Mouse (Mus musculus): ENCODE results near the gene Dmwd.
"Not testable (repeated sequence)": the region's sequence is repeated elsewhere in the genome, so short reads cannot be mapped to it uniquely, and the experiment has no call there.

Dmwd gene

DNA sequence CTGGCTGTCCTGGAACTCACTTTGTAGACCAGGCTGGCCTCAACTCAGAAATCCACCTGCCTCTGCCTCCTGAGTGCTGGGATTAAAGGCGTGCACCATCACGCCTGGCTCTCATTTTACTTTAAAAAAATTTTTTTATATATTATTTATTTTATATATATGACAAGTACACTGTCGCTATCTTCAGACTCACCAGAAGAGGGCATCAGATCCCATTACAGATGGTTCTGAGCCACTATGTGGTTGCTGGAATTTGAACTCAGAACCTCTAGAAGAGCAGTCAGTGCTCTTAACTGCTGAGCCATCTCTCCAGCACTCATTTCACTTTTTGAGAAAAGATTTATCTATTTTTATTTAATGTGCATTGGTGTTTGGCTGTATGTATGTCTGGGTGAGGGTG is 5.0 kb upstream of the Dmwd start:
- not testable (repeated sequence) for DNase-seq (ENCODE audit: low read depth, low spot score)

DNA sequence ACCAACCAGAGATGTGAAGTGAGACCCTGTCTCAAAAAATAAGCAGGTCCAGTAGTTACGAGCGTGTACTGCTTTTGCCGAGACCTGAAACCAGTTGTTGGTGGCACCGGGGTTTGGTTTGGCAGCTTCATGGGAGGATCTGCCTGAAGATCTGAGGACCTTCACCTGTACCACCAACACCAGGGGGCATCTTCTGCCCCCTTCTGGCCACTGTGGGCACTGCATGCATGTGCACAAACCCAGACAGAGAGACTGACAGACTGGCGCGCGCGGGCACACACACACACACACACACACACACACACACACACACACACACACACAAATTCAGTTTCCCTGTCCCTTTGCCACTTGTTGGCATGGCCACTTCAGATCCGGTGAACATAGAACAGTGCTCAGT is 2.5 kb upstream of the Dmwd start:
- DNase-seq (ENCODE audit: low read depth, low spot score): no peak

DNA sequence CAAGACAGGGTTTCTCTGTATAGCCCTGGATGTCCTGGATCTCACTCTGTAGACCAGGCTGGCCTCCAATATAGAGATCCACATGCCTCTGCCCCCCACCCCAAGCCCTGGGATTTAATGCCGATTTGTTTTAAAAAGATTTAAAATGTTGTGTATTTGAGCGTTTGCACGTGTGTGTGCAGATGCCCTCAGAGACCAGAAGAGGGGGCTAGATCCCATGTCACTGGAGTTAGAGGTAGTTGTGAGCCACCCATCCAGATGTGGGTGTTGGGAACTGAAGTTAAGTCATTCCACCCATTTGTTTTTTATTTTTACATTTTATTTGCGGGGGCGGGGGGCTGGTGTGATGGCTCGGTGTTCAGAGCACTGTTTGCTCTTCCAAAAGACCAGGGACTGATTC is 1.5 kb upstream of the Dmwd start:
- no peak for DNase-seq (ENCODE audit: low read depth, low spot score)

DNA sequence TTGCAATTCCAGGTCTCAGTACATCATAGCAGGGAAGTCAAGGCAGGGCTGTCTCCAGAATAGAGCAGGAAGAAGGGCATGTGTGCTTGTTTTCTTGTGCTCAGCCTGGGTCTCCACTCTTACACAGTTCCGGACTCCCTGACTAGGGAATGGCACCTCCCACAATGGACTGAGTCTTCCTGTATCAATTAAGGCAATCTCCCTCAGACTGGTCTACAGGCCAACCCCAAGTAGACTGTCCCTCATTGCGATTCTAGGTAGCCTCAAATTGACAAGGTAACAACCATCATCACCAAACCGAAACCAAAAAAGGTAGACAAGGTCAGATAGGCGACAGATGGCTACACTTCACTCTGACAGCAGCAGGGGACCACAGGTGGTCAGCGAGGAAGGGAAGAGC is 796 bp upstream of the Dmwd start:
- no peak for DNase-seq (ENCODE audit: low read depth, low spot score)

DNA sequence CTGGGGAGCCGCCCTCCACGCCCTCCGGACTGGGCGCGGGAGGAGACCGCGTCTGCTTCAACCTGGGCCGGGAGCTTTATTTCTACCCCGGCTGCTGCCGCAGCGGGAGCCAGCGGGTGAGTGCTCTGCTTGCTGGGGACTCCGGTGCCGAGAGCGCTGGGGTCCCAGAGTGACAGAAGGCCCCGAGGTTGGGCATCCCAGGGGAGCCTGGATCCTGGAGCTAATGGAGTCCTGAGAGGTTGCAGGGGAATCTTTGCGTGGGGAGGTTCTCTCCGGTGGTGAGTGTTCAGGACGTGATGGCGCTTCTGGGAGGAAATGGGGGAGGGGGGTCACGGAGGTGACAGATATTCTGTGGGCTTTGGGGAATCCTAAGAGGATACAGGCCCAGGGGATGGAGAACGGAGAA is 562 bp downstream of the Dmwd start:
- DNase-seq (ENCODE audit: low read depth, low spot score): no peak

DNA sequence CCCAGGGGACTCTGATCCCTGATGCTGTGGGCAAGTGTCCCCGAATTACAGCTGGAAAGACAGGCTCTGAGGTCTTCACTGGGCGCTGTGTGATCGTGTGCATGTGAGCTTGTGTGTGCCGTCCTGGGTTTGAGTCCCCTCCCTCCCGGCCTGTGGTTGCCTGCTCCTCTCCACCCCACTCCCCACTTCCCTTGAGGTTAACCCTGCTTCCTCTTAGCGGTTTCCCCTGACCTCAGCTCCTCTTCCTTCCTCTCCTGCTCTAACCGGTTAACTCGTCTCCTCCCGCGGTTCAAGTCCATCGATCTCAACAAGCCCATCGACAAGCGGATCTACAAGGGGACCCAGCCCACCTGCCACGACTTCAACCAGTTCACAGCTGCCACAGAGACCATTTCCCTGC is 1.7 kb downstream of the Dmwd start:
- no peak for DNase-seq (ENCODE audit: low read depth, low spot score)

DNA sequence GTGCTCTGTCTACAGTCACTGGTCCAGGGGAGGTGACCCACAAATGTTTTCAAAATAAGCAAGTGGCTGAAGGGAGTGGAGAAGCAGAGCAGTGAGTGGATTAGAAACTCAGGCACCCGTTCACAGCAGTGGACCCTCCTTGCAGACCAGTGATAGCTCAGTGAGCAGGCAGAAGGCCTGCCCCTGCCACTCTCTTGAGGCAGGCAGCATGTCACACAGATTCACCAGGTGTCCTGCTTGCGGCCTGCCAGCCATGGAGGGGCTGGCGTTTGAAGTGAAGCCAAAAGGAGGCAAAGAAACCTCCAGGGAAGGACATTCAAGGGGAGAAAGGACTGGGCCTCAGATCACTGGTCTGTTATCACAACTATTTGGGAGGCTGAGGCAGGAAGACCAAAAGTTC is 2.7 kb downstream of the Dmwd start:
- no peak for DNase-seq (ENCODE audit: low read depth, low spot score)

DNA sequence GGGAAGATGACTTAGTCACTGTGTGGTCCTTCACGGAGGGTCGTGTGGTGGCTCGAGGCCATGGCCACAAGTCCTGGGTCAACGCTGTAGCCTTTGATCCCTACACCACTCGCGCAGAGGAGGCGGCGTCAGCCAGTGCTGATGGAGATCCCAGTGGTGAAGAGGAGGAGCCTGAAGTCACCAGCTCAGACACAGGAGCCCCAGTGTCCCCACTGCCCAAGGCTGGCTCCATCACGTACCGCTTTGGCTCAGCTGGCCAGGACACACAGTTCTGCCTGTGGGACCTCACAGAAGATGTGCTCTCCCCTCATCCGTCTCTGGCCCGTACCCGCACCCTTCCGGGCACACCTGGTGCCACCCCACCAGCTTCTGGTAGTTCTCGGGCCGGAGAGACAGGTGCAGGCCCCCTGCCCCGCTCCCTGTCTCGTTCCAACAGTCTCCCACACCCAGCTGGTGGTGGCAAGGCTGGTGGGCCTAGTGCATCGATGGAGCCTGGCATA is 4.5 kb downstream of the Dmwd start:
- DNase-seq (ENCODE audit: low read depth, low spot score): no peak

DNA sequence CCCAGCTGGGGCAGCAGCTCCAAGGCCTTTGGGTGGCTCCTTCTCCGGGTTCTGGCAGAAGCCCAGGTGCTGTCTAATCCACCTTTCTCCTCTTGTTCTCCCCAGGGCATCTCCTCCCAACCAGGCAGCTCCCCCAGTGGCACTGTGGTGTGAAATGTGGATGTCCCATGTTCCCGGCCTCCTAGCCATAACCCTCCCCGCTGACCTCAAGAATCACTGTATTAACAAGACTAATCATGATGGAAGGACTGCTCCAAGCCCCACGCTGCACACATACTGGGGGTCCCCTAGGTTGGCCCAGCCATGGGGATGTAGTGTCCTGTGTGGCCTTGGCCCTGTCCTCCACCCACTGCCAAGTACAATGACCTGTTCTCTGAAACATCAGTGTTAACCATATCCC is 6.1 kb downstream of the Dmwd start:
- no peak for DNase-seq (ENCODE audit: low read depth, low spot score)

DNA sequence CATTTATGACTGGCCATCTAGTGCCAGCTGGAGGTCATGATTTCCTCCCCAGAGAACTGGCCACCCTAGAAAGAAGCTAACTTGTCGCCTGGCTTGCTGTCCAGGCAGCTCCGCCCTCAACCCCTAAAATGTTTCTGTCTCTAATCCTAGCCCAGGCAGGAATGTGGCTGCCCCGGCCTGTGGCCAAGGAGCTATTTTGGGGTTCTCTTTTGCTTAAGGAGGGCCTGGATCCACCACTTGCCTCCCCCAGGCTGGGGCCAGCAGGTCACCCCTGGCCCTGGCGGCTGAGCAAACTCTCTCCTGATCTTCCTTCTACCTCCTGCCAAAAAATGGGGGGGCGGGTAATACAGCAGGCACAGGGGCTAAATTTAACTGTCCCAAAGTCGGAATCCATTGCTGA is 7.1 kb downstream of the Dmwd start:
- no peak for DNase-seq (ENCODE audit: low read depth, low spot score)

DNA sequence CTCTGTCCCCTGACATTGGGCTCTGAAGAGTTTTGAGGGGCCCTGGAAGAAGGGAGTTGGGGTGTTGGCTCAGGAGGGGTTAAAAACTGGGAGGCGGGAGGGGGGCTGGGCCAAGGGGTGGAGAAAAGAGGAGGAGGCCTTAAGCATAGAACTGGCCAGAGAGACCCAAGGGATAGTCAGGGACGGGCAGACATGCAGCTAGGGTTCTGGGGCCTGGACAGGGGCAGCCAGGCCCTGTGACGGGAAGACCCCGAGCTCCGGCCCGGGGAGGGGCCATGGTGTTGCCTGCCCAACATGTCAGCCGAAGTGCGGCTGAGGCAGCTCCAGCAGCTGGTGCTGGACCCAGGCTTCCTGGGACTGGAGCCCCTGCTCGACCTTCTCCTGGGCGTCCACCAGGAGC is 7.7 kb downstream of the Dmwd start, which contains the start of gene Dmpk:
Gene Dmpk, plus strand, starts transcription at position 149 of the 400 bp plus-strand sequence.
- DNase-seq (ENCODE audit: low read depth, low spot score): no peak

DNA sequence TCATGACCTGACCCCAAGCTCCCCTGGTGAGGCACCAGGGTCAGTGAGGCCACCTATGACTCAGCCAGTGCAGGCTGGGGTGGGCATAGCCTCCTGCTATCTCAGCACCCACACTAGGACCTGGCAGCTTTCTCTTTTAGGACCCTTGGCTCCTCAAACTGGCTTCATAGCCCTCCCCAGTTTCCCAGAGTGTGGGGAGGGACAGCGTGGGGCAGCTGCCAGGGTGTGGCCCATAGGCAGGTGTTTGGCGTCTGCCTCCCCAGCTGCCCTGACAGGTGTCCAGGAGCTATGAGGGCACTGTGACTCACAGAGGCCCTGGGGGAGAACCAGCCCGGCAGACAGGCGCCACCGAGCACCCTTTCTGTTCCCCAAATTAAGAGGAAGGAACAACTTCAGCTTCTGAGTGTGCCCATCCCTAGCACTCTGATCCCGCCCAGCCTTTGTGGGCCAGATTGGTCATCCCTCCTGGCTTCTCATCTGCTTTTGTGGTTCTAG is 8.3 kb downstream of the Dmwd start:
- DNase-seq (ENCODE audit: low read depth, low spot score): no peak

DNA sequence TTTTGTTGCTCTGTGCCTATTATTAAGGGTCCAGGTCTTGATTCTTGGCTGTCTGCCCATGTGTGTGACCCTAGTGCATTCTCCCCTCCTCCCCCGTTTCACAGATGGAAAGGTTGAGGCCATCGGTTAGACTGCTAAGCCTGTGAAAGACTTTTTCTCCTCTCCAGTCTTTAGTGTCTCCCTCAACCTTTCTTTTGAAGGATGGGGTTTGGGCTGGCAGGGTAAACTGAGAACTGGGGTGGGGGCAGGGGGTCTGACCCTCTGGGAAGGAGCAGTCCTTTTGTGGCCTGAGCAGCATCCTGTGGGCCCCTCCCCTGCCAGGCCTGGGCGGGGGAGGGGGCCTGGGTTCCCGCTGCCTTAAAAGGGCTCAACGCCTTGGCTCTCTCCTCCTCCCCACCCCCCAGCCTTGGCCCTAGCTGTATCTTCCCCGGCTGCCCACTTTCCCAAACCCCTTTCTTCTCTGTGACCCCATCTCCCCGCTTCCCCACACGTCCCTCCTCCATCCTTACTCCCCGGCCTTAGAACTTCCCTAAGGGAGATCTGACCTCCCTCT is 9.0 kb downstream of the Dmwd start:
- no peak for DNase-seq (ENCODE audit: low read depth, low spot score)

DNA sequence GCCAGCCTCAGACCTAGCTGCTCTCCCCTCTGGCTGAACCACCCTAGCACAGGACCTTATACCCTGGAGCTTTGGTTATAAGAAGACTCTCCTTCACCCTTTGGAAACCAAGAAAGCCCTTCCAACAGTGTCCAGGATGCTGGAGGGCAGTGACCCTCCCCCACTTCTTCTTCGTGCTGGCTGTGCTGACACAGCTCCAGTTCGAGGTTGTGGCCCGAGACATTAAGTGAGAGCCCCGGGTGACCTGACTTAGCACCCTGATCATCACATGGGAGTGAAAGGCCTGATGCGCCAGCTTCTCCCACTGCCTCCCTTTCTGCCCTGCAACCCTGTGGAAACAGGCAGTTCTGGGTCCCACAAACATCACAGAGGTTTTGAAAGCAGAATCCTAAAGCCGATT is 9.5 kb downstream of the Dmwd start:
- DNase-seq (ENCODE audit: low read depth, low spot score): no peak

DNA sequence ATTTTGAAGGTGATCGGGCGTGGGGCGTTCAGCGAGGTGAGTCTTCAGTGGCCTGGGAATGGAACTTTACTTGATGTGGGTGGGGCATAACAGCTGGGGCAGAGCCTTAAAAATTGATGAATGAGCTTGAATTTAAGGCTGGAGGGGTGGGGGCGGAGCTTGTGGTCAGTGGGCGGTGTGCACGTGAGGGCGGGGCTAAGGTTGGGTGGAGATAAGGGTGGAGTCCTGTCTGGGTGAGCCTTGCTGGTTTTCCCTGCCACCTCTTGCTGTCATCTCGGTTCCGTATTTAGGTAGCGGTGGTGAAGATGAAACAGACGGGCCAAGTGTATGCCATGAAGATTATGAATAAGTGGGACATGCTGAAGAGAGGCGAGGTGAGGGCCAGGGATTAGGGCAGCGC is 10.0 kb downstream of the Dmwd start:
- DNase-seq (ENCODE audit: low read depth, low spot score): no peak

DNA sequence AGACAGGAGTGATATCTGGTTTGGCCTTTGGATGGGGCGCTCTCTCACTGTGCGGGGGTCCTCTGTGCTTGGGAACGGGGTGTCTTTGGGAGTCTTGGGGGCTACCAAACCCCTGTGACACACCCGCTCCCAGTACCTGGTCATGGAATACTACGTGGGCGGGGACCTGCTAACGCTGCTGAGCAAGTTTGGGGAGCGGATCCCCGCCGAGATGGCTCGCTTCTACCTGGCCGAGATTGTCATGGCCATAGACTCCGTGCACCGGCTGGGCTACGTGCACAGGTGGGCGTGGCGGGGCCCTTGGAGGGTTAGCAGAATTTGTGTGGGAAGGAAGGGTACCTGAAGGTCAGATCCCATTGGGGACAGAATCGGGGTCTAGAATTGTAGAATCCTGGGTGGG is 10.7 kb downstream of the Dmwd start:
- no peak for DNase-seq (ENCODE audit: low read depth, low spot score)

DNA sequence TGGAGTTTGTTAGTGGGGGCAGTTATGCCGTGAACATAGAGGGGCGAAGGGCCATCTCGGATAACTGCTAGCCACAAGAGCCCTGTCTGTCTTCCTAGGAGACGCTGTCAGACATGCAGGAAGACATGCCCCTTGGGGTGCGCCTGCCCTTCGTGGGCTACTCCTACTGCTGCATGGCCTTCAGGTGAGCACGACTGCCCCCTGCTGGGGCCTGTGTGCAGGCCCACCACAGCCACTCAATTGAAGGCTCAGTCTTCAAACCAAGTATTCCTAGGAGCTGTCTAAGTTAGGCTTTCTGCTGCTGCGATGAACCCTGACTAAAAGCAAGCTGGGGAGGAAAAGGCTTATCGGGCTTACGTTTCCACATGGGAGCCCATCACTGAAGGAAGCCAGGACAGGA is 12.8 kb downstream of the Dmwd start:
- DNase-seq (ENCODE audit: low read depth, low spot score): no peak

DNA sequence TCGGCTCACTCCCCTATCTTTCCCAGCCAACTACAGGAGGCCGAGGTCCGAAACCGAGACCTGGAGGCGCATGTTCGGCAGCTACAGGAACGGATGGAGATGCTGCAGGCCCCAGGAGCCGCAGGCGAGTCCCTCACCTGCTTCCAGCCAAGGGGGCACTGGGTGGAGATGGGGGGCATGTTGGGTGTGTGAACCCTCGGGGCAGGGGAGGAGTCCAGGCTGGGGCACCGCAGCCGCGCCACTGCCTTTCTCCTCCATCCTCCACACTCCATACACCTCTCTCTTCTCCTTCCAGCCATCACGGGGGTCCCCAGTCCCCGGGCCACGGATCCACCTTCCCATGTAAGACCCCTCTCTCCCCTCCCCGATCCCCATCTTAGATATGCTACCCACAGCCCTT is 15.9 kb downstream of the Dmwd start:
- DNase-seq (ENCODE audit: low read depth, low spot score): no peak

DNA sequence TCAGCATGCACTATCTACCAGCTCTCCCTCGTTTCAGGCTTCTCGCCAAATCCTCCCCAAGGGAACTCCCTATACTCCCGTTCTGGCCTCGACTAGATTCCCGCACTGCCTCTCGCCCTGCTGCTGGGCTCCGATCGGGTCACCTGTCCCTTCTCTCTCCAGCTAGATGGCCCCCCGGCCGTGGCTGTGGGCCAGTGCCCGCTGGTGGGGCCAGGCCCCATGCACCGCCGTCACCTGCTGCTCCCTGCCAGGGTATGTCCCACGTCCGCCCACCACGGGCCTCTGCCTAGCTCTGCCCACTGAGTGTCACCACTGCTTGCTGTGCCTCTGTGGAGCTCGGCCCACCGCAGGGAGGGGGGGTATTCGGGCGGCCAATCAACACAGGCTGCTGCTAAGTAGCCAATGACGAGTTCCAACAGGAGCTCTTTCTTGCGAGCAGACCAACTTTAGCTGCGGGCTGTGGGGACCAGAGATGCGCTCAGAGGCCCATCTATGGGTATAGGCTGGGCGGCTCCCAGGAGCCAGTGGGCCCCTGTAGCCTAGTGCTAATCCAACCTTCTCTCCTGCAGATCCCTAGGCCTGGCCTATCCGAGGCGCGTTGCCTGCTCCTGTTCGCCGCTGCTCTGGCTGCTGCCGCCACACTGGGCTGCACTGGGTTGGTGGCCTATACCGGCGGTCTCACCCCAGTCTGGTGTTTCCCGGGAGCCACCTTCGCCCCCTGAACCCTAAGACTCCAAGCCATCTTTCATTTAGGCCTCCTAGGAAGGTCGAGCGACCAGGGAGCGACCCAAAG is 16.6 kb downstream of the Dmwd start:
- no peak for DNase-seq (ENCODE audit: low read depth, low spot score)

DNA sequence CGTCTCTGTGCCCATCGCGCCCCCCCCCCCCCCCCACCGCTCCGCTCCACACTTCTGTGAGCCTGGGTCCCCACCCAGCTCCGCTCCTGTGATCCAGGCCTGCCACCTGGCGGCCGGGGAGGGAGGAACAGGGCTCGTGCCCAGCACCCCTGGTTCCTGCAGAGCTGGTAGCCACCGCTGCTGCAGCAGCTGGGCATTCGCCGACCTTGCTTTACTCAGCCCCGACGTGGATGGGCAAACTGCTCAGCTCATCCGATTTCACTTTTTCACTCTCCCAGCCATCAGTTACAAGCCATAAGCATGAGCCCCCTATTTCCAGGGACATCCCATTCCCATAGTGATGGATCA is 17.1 kb downstream of the Dmwd start:
- DNase-seq (ENCODE audit: low read depth, low spot score): no peak

DNA sequence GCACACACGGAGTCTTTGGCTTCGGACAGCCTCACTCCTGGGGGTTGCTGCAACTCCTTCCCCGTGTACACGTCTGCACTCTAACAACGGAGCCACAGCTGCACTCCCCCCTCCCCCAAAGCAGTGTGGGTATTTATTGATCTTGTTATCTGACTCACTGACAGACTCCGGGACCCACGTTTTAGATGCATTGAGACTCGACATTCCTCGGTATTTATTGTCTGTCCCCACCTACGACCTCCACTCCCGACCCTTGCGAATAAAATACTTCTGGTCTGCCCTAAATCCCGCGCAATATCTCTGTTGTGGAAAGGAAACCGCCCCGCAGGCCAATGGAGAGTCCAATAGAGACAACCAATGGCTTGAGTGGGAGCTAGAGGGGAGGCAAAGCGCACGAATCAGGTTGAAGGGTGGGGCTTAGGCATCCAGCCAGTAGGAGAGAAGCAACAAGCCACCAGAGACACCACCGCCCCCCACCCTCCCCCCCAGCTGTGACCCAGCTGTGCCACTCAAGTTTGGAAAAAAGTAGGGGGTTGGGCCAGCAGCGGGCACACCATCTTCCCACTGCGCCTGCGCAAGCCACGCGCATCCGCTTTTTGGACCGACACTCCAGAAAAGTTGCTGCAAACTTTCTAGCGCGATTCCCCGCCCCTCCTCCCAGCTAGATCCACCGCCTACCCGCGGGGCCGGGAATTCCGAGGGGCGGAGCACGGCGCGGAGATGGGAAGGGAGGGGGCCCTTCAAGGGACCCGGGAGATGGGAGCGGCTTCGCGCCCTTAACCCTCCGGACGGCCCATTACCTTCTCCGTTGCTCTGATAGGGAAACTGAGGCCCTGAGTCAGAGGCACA is 17.7 kb downstream of the Dmwd start:
- DNase-seq (ENCODE audit: low read depth, low spot score): peak; percentile 72

DNA sequence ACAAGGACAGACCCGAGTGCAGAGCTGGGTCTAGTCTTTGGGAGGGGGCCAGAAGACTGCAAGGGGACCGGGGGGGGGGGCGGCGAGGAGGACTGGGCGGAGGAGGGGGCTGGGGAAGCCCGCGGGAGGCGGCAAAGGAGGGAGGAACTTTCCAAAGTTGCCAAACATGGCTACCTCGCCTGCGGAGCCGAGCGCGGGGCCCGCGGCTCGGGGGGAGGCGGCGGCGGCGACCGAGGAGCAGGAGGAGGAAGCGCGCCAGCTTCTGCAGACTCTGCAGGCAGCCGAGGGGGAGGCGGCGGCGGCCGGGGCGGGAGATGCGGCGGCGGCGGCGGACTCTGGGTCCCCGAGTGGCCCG is 18.4 kb downstream of the Dmwd start, which contains the start of gene Six5:
Gene Six5, plus strand, starts transcription at position 124 of the 355 bp plus-strand sequence.
- no peak for DNase-seq (ENCODE audit: low read depth, low spot score)
